Mouse (Mus musculus) spleen, adult 10 weeks (tissue): ENCODE data around the gene Gm2007. TPM values are rescaled to one million over a fixed set of nuclear protein-coding genes. Genes with fewer than 3 reads are reported as not detected.

Source experiments
- polyA plus RNA-seq: library from polyadenylated mRNA; stranded (reverse); fragments of 350-450 nt; fragmentation: Illumina TruSeq; extraction: RNeasy Lipid Tissue Mini Kit (QIAGEN cat#74804); gene quantifications from one replicate; pipeline ENCODE4 v1.2.3, GENCODE M21; 2015; ENCODE audit warnings: low replicate concordance; ENCODE audit not compliant: insufficient read depth

Gm2007 gene
- polyA plus RNA-seq = not detected

DNA sequence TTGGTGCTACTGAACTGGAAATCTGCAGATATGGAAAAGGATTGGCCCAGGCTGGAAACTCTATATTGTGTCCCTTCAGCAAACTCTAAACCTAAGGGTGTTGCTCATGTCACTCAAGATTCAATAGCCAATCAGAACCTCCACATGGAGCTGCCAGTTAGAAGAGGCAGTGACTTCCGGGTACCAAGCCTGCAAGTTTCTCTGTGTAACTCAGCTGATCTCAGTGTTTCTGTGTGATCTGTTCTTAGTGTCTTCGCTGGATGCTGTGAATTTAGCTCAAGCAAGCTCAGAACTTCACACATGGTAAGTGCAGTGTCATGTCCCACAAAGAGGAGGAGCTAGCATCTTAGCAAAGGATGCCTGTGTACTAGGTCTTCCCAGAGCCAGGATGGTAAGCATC is at the start of gene Gm2007:
Gm2007 (plus strand) TSS at position 301 of the 400 bp plus-strand sequence.

DNA sequence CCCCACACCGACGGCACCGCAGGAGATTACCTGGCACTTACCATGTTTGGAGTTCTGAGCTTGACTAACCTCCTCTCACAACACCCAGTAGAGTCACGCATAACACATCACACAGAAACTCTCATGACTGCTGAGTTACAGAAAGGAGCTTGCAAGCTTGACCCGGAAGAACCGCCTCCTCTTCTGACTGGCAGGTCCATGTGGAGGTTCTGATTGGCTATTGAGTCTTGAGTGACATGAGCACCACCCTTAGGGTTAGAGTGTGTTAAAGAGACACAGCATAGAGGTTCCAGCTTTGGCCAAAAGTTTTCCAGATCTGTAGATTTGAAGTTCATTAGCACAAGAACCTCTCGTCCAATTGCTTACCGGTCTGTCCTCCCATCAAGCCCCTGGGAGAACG is 37.8 kb upstream of the Gm2007 start, which contains the start of gene Zfp969:
Zfp969 (minus strand) TSS at position 101 of the 400 bp plus-strand sequence.

DNA sequence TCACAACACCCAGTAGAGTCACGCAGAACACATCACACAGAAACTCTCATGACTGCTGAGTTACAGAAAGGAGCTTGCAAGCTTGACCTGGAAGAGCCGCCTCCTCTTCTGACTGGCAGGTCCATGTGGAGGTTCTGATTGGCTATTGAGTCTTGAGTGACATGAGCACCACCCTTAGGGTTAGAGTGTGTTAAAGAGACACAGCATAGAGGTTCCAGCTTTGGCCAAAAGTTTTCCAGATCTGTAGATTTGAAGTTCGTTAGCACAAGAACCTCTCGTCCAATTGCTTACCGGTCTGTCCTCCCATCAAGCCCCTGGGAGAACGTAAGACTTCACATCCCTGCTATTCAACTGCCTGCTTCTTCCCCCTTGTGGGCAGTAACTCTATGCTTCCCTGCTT is 59.7 kb downstream of the Gm2007 start, which contains the start of gene Gm14288:
Gm14288 (minus strand) TSS at position 101 of the 400 bp plus-strand sequence.

Other genes with a start within 250 kb of the Gm2007 start
- gene Gm11007, start 97.6 kb upstream of the Gm2007 start, polyA plus RNA-seq = not detected
- not detected for gene Zfp969, start 37.9 kb upstream of the Gm2007 start, polyA plus RNA-seq
- gene Gm14288, start 59.6 kb downstream of the Gm2007 start, polyA plus RNA-seq = 13.6 TPM
- 7.6 TPM for gene Gm6710, start 127.7 kb downstream of the Gm2007 start, polyA plus RNA-seq
- 30.9 TPM for gene Zfp966, start 189.6 kb downstream of the Gm2007 start, polyA plus RNA-seq
- gene Gm2026, start 223.8 kb downstream of the Gm2007 start, polyA plus RNA-seq = 17.2 TPM